Mouse (Mus musculus) lung, adult 18-20 months (tissue): ENCODE measurements around the gene Sorbs1.
A peak's percentile ranks its signal among the peaks of the same experiment; 100 is the strongest.

ENCODE experiments used
- DNase-seq, 2 experiments: peaks; one replicate each; pipeline ENCODE4 v3.0.0; 2022; ENCODE audit warnings: mixed read lengths in 2 of 2

The Sorbs1 gene

GRCm38 (mm10) chr19:40436465-40437200 lies 76.9 kb downstream of the Sorbs1 start:
- peak; percentile 61 to 74 for DNase-seq

- no peak for DNase-seq
Measured at GRCm38 (mm10) chr19:40435797-40436196, 77.8 kb downstream of the Sorbs1 start.

- no peak for DNase-seq
Measured at GRCm38 (mm10) chr19:40435045-40435444, 78.5 kb downstream of the Sorbs1 start.

GRCm38 (mm10) chr19:40434042-40434869 lies 79.3 kb downstream of the Sorbs1 start:
- no peak for DNase-seq

- no peak for DNase-seq
Measured at GRCm38 (mm10) chr19:40433316-40433912, 80.2 kb downstream of the Sorbs1 start.

GRCm38 (mm10) chr19:40431969-40432368 lies 81.6 kb downstream of the Sorbs1 start:
- peak; percentile 33 to 73 for DNase-seq

GRCm38 (mm10) chr19:40429572-40429971 lies 84.0 kb downstream of the Sorbs1 start:
- DNase-seq, result no peak

GRCm38 (mm10) chr19:40429169-40429568 lies 84.4 kb downstream of the Sorbs1 start:
- DNase-seq, result no peak

- peak in 1 of 2 experiments; percentile 3 for DNase-seq
Measured at GRCm38 (mm10) chr19:40426103-40426960, 87.2 kb downstream of the Sorbs1 start.

- DNase-seq, result peak in 1 of 2 experiments; percentile 3
Measured at GRCm38 (mm10) chr19:40425326-40425725, 88.3 kb downstream of the Sorbs1 start.

- DNase-seq, result no peak
Measured at GRCm38 (mm10) chr19:40421037-40421436, 92.5 kb downstream of the Sorbs1 start.

GRCm38 (mm10) chr19:40419315-40419714 lies 94.3 kb downstream of the Sorbs1 start:
- DNase-seq, result no peak

GRCm38 (mm10) chr19:40417155-40417821 lies 96.3 kb downstream of the Sorbs1 start:
- no peak for DNase-seq

- no peak for DNase-seq
Measured at GRCm38 (mm10) chr19:40415725-40416124, 97.9 kb downstream of the Sorbs1 start.

GRCm38 (mm10) chr19:40414798-40415475 lies 98.6 kb downstream of the Sorbs1 start:
- DNase-seq, result no peak

GRCm38 (mm10) chr19:40414386-40414785 lies 99.2 kb downstream of the Sorbs1 start:
- no peak for DNase-seq

- DNase-seq, result no peak
Measured at GRCm38 (mm10) chr19:40411379-40411813, 102.2 kb downstream of the Sorbs1 start.

GRCm38 (mm10) chr19:40410511-40410910 lies 103.1 kb downstream of the Sorbs1 start:
- DNase-seq, result no peak

- DNase-seq, result no peak
Measured at GRCm38 (mm10) chr19:40410109-40410508, 103.5 kb downstream of the Sorbs1 start.

GRCm38 (mm10) chr19:40409500-40410035 lies 104.0 kb downstream of the Sorbs1 start:
- DNase-seq, result no peak

- DNase-seq, result no peak
Measured at GRCm38 (mm10) chr19:40407186-40407585, 106.4 kb downstream of the Sorbs1 start.
